ENCODE assay signal across 8 mouse cellular contexts in the genomic region with DNA sequence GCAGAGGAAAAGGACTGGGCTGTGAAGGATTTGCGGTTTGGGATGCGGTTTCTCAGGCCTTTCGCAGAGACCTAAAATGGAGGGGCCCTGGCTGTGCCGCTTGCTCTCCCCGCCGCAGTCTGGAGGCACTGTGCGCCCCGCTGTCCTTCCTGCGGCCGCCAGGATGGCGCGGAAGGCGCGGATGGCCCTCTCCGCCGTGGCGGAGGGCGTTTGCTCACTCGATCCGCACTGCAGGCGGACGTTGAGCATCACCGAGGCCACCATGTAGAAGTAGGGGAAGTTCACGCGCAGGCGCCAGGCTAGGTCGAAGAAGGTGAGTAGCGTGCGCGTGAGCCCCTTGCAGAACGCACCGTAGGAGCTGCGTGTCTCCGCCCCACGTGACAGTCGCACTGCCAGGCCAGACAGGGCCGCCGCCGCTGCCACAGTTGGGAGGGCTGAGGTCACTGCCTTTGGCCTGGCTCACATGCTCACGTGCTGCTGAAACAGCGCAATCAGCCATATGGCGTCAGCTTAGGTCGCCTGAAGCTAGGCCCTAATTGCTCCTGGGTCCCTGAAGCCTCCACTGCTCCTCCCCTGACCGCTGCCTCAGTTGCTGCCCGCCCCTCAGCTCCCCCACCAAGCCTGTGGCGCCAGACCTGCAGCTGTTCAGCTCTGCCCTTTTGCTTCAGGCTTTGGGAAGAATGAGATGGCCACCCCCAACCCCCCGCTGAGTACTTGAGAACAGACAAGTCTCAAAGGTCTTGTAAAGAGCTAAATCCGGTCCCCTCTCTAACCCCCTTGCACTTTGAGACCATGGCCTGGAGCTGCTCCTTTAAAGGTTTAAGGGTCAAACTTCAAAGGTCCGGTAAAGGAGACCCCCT. TPM values are rescaled to one million over a fixed set of nuclear protein-coding genes. Genes with fewer than 3 reads are reported as not detected.
DNase-seq lines count a peak whose midpoint lies in the region; TF ChIP-seq lines count a peak whose summit lies in the region.

No protein-coding gene starts in this region.

- no peaks in the 10 kb centered on the region for H3K36me3 ChIP-seq in hindbrain, embryonic 10.5 days

- H3K4me3 ChIP-seq in cerebellum, adult 2 months (replicated peaks; ENCODE audit: insufficient read depth, low read depth, low read length): peak overlapping the region; percentile 58
- H3K4me3 ChIP-seq in hindbrain, embryonic 10.5 days: peak overlapping the region; percentile 41
- H3K4me3 ChIP-seq in lung, adult 2 months (replicated peaks; ENCODE audit: extremely low read depth, low read depth, low read length): no peak overlapping the region

- TF ChIP-seq CTCF in cerebellum, adult 2 months (IDR thresholded peaks at IDR 0.05; ENCODE audit: borderline replicate concordance, insufficient read depth, low read depth, low read length): no peak
- TF ChIP-seq CTCF in lung, adult 2 months (IDR thresholded peaks at IDR 0.05; ENCODE audit: insufficient read depth, low read length): no peak

- 0 out of 2 replicates have a peak, but pooled peaks have one; percentile 20 for TF ChIP-seq POLR2A in cerebellum, adult 2 months (IDR thresholded peaks at IDR 0.05; ENCODE audit: borderline replicate concordance, insufficient read depth, low read length)
- no peak for TF ChIP-seq POLR2A in lung, adult 2 months (IDR thresholded peaks at IDR 0.05; ENCODE audit: borderline replicate concordance, extremely low read depth, low read depth, low read length)

- no peaks in the 10 kb centered on the region for H3K27me3 ChIP-seq in cerebellum, adult 2 months (ENCODE audit: control insufficient read depth, insufficient read depth, low read length)
- no peaks in the 10 kb centered on the region for H3K27me3 ChIP-seq in hindbrain, embryonic 10.5 days (ENCODE audit: insufficient read depth, poor library complexity, severe bottlenecking)

- H3K27ac ChIP-seq in cerebellum, adult 2 months (ENCODE audit: insufficient read depth, low read length): peak overlapping the region; percentile 0; the same call in 1 of the 2 replicates
- peak overlapping the region; percentile 74 for H3K27ac ChIP-seq in hindbrain, embryonic 10.5 days

- H3K4me1 ChIP-seq in cerebellum, adult 2 months (ENCODE audit: control insufficient read depth, insufficient read depth, low read length): no peaks in the 10 kb centered on the region
- peaks cover 9% of the 10 kb centered on the region; the same call in 1 of the 2 replicates for H3K4me1 ChIP-seq in hindbrain, embryonic 10.5 days (replicated peaks)
- H3K4me1 ChIP-seq in lung, adult 2 months (ENCODE audit: control insufficient read depth, insufficient read depth, low read length): no peaks in the 10 kb centered on the region

- no peaks in the 10 kb centered on the region for H3K9me3 ChIP-seq in hindbrain, embryonic 10.5 days

- DNase-seq in ES-CJ7 (ENCODE audit: low read depth, low spot score): peak; percentile 62
- DNase-seq in cerebellum, adult 2 months: peak; percentile 67 to 74
- peak; percentile 64 for DNase-seq in forelimb bud, embryonic 11.5 days (ENCODE audit: low read depth, low spot score)
- peak; percentile 76 for DNase-seq in hindbrain, embryonic 10.5 days (ENCODE audit: low spot score)
- DNase-seq in layer of hippocampus, adult 8-10 months (ENCODE audit: low spot score in 2 of 2): peak; percentile 12 to 40
- DNase-seq in lung, adult 2 months: peak; percentile 8
- peak; percentile 55 for DNase-seq in right cerebral cortex, adult 18-20 months
- no peak for DNase-seq in T-cell, adult 2 months (ENCODE audit: low spot score)

- 7% methylated on average over 46 of the region's 49 CpGs for WGBS in cerebellum, adult 2 months
- WGBS in hindbrain, embryonic 10.5 days: 19% methylated on average over 49 of the region's 49 CpGs
- 26% methylated on average over 49 of the region's 49 CpGs for WGBS in lung, adult 2 months

RNA-seq across cellular contexts. Expression of gene 4930502E18Rik, which starts 8.1 kb away (rescaled TPM):
- polyA plus RNA-seq in cerebellum, adult 2 months (2012; rRNA removed): 0.39 and 0.49 TPM in 2 replicates
- polyA plus RNA-seq in hindbrain, embryonic 10.5 days (2016; fragmentation: Nextera tagmentation; extraction: Ambion mirVana): 0.11 and 0.14 TPM in 2 replicates
- under 1 TPM in 2 of 4 experiments, not detected in 2; 0.23 to 0.30 TPM for total RNA-seq in layer of hippocampus, adult 8-10 months (2022)
- polyA plus RNA-seq in lung, adult 2 months (2012; rRNA removed): not detected in 2 replicates

RNA-seq across cellular contexts. Expression of gene 1700013H16Rik, which starts 41.1 kb away (rescaled TPM):
- 0.11 TPM in 1 of 2 replicates, not detected in the other for polyA plus RNA-seq in cerebellum, adult 2 months (2012; rRNA removed)
- not detected in 2 replicates for polyA plus RNA-seq in hindbrain, embryonic 10.5 days (2016; fragmentation: Nextera tagmentation; extraction: Ambion mirVana)
- not detected for total RNA-seq in layer of hippocampus, adult 8-10 months (2022)
- polyA plus RNA-seq in lung, adult 2 months (2012; rRNA removed): not detected in 2 replicates

RNA-seq across cellular contexts. Expression of gene Rtl8b, which starts 46.3 kb away (rescaled TPM):
- 379 and 406 TPM in 2 replicates for polyA plus RNA-seq in cerebellum, adult 2 months (2012; rRNA removed)
- polyA plus RNA-seq in hindbrain, embryonic 10.5 days (2016; fragmentation: Nextera tagmentation; extraction: Ambion mirVana): 56.9 and 86.9 TPM in 2 replicates
- total RNA-seq in layer of hippocampus, adult 8-10 months (2022): 100 to 1,000 TPM; 166 to 180 (median 174) TPM
- polyA plus RNA-seq in lung, adult 2 months (2012; rRNA removed): 314 and 349 TPM in 2 replicates

RNA-seq across cellular contexts. Expression of gene Zfp36l3, which starts 59.6 kb away (rescaled TPM):
- polyA plus RNA-seq in cerebellum, adult 2 months (2012; rRNA removed): 0.06 and 0.10 TPM in 2 replicates
- polyA plus RNA-seq in hindbrain, embryonic 10.5 days (2016; fragmentation: Nextera tagmentation; extraction: Ambion mirVana): not detected in 2 replicates
- total RNA-seq in layer of hippocampus, adult 8-10 months (2022): not detected
- polyA plus RNA-seq in lung, adult 2 months (2012; rRNA removed): 0.19 and 0.23 TPM in 2 replicates
